Mouse (Mus musculus) cerebellum, adult 2 months (tissue): ENCODE results near the gene Aldh3a2. TPM values are rescaled to one million over a fixed set of nuclear protein-coding genes. Genes with fewer than 3 reads are reported as not detected.
A peak's percentile ranks its signal among the peaks of the same experiment; 100 is the strongest.

Experiments
- DNase-seq, 2 experiments: peaks; one replicate each; pipeline ENCODE4 v3.0.0; 2021
- H3K27ac ChIP-seq: fragments of 200-500 bp; 2 replicates; pipeline ENCODE4 v1.5.1; 2012; ENCODE audit warnings: low read length, control low read depth, inconsistent platforms; ENCODE audit not compliant: insufficient read depth
- H3K27me3 ChIP-seq: fragments of 200-500 bp; 2 replicates; pipeline ENCODE4 v1.6.1; 2012; ENCODE audit warnings: inconsistent platforms, mild to moderate bottlenecking, low read length, moderate library complexity; ENCODE audit not compliant: control insufficient read depth, insufficient read depth
- H3K4me1 ChIP-seq: fragments of 200-500 bp; 2 replicates; pipeline ENCODE4 v1.6.1; 2011; ENCODE audit warnings: low read length; ENCODE audit not compliant: control insufficient read depth, insufficient read depth
- H3K4me3 ChIP-seq: fragments of 200-500 bp; replicated peaks from 2 replicates; pipeline ENCODE3; 2011; ENCODE audit warnings: mild to moderate bottlenecking, low read depth, low read length, control low read depth; ENCODE audit not compliant: insufficient read depth
- CTCF ChIP-seq: fragments of 200-500 bp; IDR thresholded peaks from 2 replicates; pipeline ENCODE4 v1.5.1; 2011; ENCODE audit warnings: low read depth, mild to moderate bottlenecking, control low read depth, low read length, moderate library complexity, borderline replicate concordance; ENCODE audit not compliant: insufficient read depth
- POLR2A ChIP-seq: fragments of 200-500 bp; IDR thresholded peaks from 2 replicates; pipeline ENCODE4 v1.6.1; 2011; ENCODE audit warnings: low read length, control low read depth, borderline replicate concordance; ENCODE audit not compliant: insufficient read depth
- WGBS: fragments of 180-500 bp; shearing (Covaris S2); methylation state at CpG from one replicate; pipeline ENCODE4 v1.1.7; 2018; 5-methylcytosine and 5-hydroxymethylcytosine counted together
- polyA plus RNA-seq: library from polyadenylated mRNA; depleted of rRNA; stranded (reverse); fragments of >200 nt; gene quantifications from 2 replicates; pipeline ENCODE4 v1.2.3, GENCODE M21; 2012

The Aldh3a2 gene
- polyA plus RNA-seq, 1 experiment, result 68.4 TPM

DNA sequence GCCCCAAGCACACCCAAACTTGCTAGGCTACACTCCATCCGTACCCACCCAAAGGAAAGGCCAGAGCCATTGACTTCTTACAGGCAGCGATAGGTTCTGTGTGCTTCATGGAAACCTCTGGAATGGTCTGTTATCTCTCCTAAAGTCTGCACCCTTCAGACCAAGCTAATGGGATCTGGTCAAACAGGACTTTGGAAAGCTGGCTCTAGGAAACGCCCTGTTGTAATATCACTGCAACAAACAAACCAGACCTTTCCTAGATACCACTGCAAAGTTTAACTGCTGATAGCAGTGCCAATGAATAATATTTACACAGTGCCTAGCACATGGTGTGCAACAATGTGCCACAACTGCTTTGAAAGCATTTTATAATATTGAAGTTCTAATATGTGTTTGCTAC lies 31.2 kb downstream of the Aldh3a2 start:
- Histone ChIP-seq H3K4me1 (no peaks in the 10 kb centered on the region), H3K27me3 (no peaks in the 10 kb centered on the region), H3K4me3 (no peak overlapping the region), H3K27ac (no peak overlapping the region)
- TF ChIP-seq CTCF, result no peak
- no peak for TF ChIP-seq POLR2A
- no peak for DNase-seq
- WGBS, result 96% methylated on average over 3 of the region's 3 CpGs

DNA sequence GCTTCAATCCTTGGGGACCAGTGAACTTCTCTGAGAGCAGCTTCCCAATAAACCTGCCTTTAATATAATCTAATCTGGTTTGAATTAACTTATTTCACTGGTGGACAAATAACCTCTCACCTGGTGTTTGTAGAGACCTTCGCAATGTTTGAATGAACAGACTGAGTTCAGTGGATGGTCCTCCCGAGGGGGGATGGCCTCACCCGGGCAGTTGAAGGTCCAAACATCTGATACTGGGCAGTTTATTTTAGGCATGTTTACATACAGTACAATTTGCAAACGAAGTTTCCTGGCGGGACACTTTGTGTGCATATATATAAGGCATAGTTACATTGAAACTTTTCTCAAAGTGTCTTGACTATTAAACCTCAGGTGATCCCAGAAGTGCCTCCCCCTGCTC lies 33.1 kb downstream of the Aldh3a2 start:
- TF ChIP-seq POLR2A, result no peak
- no peak for TF ChIP-seq CTCF
- H3K27me3 ChIP-seq, result no peaks in the 10 kb centered on the region
- H3K4me3 ChIP-seq, result no peak overlapping the region
- H3K27ac ChIP-seq, result no peak overlapping the region
- H3K4me1 ChIP-seq, result no peaks in the 10 kb centered on the region
- no peak for DNase-seq
- 73% methylated on average over 5 of the region's 5 CpGs for WGBS

GRCm38 (mm10) chr11:61231329-61231728 lies 35.9 kb downstream of the Aldh3a2 start:
- Histone ChIP-seq H3K27me3 (no peaks in the 10 kb centered on the region), H3K27ac (no peak overlapping the region), H3K4me1 (peaks cover 19% of the 10 kb centered on the region), H3K4me3 (peak overlapping the region; percentile 49)
- peak; percentile 65 to 69 for DNase-seq
- peak; percentile 65 for TF ChIP-seq CTCF
- no peak for TF ChIP-seq POLR2A
- under 1% methylated on average over 9 of the region's 9 CpGs for WGBS

- Histone ChIP-seq H3K27me3 (no peaks in the 10 kb centered on the region), H3K4me3 (no peak overlapping the region), H3K4me1 (peaks cover 37% of the 10 kb centered on the region), H3K27ac (peak overlapping the region; percentile 93)
- WGBS, result 46% methylated on average over 3 of the region's 3 CpGs
- TF ChIP-seq CTCF (no peak), POLR2A (no peak)
- peak; percentile 35 to 44 for DNase-seq
Measured at GRCm38 (mm10) chr11:61228406-61228805, 38.9 kb downstream of the Aldh3a2 start.

GRCm38 (mm10) chr11:61227816-61228215 lies 39.4 kb downstream of the Aldh3a2 start:
- Histone ChIP-seq H3K4me1 (peaks cover 37% of the 10 kb centered on the region), H3K4me3 (no peak overlapping the region), H3K27me3 (no peaks in the 10 kb centered on the region), H3K27ac (peak overlapping the region; percentile 93)
- DNase-seq, result peak; percentile 77 to 90
- TF ChIP-seq CTCF, result no peak
- peak; percentile 57; the same call in 1 of the 2 replicates for TF ChIP-seq POLR2A
- 14% methylated on average over 8 of the region's 8 CpGs for WGBS

GRCm38 (mm10) chr11:61225941-61226412 lies 41.3 kb downstream of the Aldh3a2 start:
- WGBS, result 11% methylated on average over 6 of the region's 6 CpGs
- H3K27ac ChIP-seq, result peak overlapping the region; percentile 94
- H3K4me3 ChIP-seq, result no peak overlapping the region
- H3K27me3 ChIP-seq, result no peaks in the 10 kb centered on the region
- TF ChIP-seq CTCF (no peak), POLR2A (0 out of 2 replicates have a peak, but pooled peaks have one; percentile 21)
- peaks cover 42% of the 10 kb centered on the region for H3K4me1 ChIP-seq
- peak; percentile 94 to 98 for DNase-seq

GRCm38 (mm10) chr11:61225511-61225910 lies 41.8 kb downstream of the Aldh3a2 start:
- no peak for DNase-seq
- peaks cover 43% of the 10 kb centered on the region for H3K4me1 ChIP-seq
- peak overlapping the region; percentile 94 for H3K27ac ChIP-seq
- TF ChIP-seq POLR2A (no peak), CTCF (no peak)
- WGBS, result 49% methylated on average over 4 of the region's 4 CpGs
- H3K4me3 ChIP-seq, result no peak overlapping the region
- no peaks in the 10 kb centered on the region for H3K27me3 ChIP-seq

DNA sequence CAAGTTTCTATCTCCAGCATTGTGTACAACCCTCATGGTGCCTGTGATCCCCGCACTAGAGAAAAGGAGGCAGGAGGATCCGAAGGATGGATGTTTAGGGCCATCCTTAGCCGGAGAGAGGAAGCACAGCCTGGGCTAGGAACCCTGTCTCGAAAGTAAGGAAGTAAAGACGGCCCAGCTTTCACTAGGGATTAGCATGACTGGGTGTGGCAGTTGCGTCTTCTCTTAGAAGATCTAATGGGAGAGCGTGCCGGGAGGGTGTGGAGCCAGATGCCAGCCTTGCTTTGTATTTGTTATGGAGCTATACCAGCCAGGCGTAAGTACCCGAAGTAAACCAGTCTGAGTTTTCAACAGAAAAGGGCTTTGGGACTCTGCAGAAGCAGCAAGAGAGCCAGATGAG lies 42.4 kb downstream of the Aldh3a2 start:
- 90% methylated on average over 10 of the region's 10 CpGs for WGBS

More for the DNA sequence above, 42.4 kb downstream of the Aldh3a2 start:
- TF ChIP-seq POLR2A (no peak), CTCF (no peak)
- Histone ChIP-seq H3K4me3 (no peak overlapping the region), H3K4me1 (peaks cover 44% of the 10 kb centered on the region), H3K27ac (peak overlapping the region; percentile 94), H3K27me3 (no peaks in the 10 kb centered on the region)
- no peak for DNase-seq
